Mouse (Mus musculus) skeletal muscle tissue, adult 2 months (tissue): ENCODE results near the gene Gm26938.

Experiments
- DNase-seq: peaks from one replicate; pipeline ENCODE4 v3.0.0-alpha.2; 2012; ENCODE audit warnings: low read depth, low spot score

Gm26938 gene

DNA sequence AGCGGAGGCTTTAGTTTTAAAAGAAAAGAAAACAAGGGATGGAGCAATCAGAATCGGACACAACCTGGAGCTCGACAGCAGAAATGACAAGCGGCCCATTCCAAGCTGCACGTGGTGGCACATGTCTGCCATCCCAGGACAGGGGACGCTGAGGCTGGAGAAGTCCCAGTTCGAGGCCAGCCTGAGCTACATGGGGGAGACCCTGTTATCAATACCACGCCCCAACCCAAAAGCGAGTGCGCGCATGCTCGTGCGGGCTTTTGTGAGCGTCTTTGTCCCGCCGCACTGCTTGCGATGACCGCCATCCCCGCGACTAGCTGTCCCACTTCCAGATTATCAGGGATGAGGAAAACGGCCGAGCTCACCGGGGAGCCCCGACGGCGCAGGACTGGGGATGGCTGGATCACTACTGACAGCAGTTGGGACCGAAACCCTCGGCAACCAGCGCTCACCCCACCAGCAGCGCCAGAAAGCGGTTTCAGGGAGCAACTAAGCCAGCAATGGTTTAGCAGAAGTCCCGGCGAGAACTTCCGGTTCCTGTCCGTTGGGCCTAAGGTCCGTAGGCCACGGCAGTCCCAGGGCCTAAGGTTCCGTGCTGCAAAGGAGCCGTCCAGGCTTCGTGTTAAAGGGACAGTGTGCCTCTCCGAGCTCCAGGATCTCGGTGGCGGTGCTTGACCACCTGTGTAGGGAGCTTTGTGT lies at the start of gene Gm26938, which contains the start of gene Psmg3:
Gene Gm26938 (minus strand): TSS at position 51 of the 699 bp plus-strand sequence.
Gene Psmg3 (minus strand): TSS at position 529 of the 699 bp plus-strand sequence.
- DNase-seq: peak; percentile 77

DNA sequence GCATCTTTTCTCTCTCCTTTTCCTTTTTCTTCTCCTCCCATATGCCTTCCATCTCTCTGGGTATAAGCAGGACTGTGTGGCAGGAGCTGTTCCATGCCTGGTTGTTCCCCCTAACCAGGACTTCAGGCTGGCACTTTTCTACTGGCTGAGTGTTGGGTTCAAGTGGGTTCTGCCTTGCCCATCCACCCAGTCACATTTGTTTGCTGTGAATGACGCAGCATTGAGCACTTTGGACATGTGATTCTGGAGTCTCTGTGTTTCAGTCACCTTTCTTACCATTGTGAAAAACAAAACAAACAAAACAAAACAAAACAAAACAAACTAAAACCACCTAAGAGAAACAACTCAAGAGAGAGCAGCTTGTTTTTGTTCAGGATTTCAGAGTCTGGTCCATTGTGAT lies 45.3 kb upstream of the Gm26938 start:
- DNase-seq: no peak

DNA sequence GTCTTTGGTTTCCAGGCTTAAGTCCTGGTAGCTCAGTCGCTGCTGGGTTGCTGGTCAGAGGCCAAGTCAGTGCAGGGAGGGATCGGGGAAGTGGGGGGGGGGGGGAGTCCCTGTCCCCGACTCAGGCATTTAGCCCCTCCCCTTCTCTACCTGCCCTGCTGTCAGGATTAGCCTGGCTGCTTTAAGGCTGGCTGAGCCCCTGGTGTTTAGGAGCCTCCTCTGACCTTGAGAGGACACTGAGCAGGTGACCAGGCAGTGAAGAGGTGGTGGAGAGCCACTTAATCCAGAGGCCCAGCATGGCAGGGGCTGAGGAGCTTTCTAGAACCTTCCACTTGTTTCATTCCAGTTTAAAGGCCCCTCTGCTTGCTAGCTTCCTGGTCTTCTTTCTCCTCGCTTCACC lies 44.7 kb upstream of the Gm26938 start:
- no peak for DNase-seq

DNA sequence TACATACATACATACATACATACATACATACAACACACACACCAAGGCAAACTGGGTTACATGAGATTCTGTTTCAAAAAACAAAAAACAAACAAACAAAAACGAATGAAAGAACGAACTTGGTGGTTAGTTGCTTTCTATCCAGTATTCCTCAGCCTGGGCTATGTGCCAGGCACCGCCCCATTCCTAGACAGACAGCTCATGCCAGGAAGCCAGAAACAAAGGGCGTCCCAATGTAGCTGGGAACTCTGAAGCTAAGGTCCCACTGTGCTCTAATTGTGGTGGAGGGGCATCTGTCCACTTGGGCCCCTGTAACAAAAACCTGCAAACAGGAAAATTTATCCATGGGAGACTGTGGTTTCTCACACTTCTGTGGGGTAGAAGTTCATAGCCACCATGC lies 36.6 kb upstream of the Gm26938 start:
- no peak for DNase-seq

DNA sequence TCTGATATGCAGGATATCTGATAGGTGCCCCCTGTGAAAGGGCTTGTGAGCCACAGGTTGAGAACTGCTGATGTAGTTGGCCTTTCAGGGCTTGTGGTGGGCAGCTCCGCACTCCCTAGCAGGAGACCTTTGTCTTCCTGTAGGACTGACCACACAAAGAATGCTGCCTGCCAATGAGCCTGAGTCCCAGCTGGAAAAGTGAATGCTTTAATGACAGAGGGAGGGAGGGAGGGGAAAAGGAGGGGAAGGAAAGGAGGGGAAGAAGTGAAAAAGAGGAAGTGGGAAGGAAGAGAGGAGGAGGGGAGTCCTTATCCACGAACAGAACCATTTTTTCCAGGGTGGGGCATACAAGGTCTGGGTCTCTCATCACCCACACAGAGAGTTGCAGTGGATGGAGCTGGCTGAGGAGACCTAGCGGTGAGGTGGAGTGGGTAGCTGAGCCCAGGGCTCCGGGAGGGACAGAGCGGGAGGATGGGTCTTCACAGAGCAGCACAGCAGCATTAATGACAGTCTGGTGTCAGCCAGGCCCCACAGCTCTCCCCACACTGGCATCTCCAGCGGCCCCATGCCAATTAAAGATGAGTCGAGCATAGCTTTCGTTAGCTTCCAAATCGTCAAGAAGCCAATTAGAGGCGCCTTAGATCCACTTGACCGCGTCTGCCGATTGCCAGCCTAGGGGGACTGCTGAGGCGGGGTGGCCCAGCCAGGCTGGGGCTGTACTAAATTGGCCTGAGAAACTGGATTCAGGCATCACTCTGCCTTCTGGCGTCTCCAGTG lies 34.3 kb upstream of the Gm26938 start:
- DNase-seq: no peak

DNA sequence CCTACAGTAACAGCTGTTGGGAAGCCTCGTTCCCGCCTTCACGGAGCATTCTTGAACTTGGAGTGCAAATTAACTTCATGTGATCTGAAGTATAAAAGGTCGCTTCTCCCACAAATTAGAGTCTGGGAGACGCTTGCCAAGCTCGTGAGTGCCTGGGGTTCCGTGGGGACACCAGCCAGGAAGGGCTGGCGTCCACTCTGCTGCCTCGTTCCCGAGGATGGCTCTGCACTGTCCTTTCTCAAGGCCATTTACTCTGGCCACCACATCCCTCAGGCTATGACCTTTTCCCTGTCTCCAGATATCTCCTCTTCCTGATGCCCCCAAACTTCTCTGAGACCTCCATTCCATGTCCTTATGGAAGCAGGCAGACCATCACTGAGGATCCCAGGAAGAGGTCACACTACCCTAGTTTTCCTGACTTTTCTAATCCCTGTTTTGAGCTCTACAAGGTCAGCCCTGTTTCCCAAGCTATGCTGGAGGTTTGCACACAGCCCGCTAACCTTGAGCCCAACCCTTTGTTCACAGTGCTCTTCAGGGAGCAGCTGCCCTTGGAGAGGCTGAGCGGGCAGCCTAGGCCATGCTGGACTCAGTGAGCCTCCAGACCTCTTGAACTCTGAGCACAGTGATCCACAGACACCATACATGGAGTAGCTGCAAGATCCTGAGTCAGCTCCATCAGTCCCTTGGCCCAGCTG lies 23.6 kb upstream of the Gm26938 start:
- DNase-seq: no peak

DNA sequence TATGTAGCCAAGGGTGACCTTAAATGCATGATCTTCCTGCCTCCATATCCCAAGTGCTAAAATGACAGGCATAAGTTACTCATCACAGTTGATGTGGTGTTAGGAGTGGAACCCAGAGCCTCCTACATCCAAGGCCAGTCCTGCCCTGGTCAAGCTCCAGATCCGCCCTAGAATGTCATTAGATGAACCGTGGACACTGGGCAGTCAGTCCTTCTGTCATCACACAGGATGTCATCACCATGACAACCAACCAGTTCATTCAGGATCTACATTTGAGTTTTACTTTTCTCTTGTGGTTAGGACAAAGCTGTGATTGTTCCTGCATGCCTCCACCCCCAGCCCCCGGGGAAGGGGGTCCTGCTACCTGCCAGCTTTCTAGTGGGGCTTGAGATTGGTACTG lies 12.9 kb upstream of the Gm26938 start:
- DNase-seq: no peak

DNA sequence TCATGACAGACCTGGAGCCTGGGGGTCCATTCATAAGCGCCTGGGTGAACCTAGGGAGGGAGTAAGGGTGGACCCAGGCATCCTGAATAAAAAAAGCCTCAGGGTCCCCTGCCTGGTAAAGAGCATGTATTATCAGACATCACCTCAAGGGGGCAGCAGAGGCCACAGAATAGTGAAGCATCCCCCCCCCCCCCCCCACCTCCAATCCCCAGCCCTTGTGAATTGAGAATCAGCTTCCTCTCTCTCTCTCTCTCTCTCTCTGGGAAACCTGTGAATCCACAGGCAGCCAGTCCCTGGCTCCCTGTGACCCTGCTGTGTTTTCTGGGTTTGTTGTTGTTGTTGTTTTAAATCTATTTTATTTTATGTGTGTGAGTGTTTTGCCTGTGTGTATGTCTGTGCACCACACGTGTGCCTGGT lies 12.3 kb upstream of the Gm26938 start:
- DNase-seq: no peak

DNA sequence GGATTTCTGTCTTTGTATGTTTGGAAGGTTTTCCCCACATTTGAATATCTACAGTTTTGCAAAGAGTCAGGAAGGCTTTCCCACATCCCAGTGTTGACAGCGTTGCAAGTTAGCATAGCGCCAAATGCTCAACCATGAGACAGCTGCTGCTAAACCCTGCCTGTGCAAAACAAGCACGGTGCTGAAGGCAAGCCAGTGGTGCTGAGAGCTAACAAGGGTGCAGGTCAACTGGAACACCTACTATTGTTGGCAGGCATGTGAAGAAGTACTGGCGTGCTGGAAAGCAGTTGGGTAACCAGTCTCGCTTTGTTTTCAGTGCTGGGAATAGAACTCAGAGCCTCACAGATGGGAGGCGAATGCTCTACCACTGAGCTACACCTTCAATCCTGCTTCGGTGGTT lies 9.5 kb upstream of the Gm26938 start:
- no peak for DNase-seq

DNA sequence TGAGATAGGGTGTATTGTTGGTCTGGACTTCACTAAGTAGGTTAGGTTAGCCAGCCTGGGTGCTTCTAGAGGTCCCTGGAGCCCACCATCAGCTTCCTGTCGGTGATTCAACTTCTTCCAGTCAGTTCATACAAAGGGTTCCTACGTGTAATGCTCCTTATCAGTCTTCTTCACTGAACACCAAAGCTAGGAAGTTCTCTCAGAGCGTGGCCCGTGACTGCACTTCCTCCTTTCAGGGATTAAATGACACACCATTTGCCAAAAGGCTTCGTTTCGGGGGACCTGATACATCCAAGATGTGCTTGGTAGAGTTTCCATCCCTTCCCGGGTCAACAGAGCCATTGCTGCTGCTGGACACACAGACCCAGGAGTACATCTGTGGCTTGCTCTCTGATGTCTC lies 5.9 kb upstream of the Gm26938 start:
- DNase-seq: no peak

DNA sequence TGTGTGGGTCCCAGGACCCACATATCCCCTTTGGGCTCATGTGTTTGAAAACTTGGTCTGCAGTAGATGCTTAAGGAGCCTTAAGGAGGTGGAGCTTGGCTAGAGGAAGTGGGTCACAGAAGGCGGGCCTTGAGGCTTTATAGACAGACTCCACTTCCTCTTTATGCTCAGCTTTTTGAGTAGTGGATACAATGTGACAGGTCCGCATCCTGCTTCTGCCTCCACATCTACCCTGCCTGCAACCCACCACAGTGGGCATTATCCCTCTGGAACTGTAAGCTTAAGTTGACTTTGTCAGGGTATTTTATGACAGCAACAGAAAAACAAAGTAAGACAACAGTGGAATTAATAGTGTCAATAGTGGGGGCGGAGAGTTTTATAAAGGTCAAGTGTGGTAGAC lies 4.5 kb upstream of the Gm26938 start:
- no peak for DNase-seq

DNA sequence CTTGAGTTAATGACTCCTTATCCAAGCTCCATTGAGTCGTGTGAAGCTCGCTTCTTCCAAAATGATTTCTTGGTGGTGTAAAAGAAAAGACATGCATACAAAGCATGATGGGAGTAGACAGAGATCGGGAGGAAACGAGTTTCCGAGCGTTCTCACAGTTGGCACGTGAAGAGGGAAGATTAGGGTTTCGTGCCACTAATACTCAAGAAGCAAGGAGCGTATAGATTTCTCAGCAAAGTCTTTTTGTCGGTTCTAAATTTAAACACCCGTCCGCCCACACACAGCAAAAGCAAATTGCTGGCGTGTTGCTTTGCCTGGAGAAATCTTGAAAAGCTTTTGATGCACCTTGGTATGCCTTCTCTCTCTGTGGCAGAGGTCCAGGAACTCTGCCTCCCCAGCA lies 3.2 kb upstream of the Gm26938 start:
- no peak for DNase-seq

DNA sequence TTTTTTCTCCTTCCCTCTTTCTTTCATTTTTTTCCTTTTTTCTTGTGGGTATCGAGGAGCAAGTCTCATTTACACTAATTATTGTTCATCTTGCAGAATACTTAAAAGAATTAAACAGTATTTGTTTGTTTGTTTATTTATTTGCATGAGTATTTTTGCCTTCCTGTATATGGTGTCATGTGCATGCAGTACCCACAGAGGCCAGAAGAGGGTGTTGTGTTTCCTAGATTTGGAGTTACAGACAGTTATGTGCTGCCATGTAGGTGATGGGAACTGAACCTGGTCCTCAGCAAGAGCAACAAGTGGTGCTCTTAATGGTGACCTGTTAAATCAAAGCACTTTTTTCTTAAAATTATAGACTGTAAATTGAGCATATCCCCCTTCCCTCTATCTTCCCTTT lies 1.4 kb upstream of the Gm26938 start:
- DNase-seq: no peak

DNA sequence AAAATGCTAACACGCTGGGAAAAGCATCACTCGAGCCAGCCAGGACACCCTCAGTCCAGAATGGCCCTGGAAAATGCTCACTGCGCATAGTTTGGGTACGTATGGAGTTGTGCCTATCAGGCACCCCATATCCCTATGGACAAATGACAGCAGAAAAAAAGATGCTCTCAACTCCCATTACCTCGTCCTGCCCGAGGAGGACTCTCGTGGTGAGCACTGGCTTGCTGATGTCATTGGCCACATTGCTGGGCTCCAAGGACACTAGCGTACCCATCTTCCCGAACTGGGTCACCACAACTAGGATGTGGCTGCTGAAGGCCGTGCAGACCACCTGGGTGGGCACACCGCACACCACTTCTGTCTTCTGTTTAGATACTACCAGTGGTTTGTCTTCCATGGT lies 260 bp downstream of the Gm26938 start:
- DNase-seq: no peak

DNA sequence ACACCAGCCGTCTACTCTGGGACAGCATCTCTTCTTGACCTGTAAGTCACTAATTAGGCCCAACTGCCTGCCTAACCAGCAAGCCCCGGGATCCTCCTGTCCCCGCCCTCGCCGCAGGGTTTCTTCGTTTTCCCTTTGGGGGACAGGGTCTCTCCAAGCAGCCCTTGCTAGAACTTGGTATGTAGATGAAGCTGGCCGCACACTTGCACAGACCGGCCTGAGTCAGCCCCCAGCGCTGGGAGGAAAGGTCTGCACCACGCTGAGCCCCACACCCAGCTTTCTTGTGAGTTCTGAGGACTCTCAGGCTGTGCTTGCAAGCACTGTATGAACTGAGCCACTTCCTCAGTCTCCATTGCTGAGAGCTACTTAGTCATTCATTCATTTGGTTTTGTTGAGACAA lies 1.7 kb downstream of the Gm26938 start:
- no peak for DNase-seq

DNA sequence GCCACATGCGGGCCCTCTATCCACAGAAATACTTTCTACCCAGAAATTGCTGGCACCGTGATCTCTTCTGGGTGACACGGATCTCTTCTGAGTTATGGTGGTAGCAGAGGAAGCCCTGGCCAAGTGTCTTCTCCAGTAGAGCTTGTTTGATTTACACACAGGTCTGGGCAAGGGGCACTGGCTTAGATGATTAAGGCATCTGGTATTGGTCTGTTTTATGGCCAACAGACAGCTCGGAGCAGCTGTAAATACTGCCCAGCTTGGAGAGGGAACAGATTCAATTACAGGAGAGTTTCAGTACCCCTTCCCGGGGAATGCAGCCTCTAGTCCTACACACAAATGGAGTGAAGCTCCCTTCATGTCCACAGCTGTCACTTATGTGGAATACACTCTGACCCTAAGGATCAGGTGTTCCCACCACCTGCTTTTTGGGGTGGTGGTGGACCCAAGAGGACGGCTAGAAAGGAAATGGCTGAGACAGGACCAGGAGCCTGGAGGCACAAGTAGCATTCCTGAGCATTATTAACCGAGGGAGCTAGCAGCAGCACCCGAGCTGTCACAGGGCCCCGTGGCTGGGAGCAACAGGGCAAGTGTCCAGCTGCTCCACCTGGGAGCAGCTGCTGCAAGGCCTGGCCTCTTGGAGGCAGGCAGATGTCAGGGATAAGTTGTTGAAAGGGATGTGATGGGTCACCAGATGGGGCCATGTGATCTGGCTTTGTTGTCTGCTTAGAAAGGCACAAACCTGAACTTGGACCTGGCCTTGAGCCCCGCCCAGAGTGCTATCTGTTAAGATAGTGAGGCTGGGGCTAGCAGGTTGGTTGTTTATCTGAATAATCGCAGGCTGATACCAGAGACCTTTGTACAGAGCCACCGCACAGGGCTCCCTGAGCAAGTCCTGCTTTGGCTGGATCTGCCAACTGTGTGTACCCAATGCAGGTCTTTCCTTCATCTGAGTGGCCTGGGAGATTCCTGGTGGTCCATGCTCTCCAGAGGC lies 4.4 kb downstream of the Gm26938 start:
- DNase-seq: peak; percentile 38

DNA sequence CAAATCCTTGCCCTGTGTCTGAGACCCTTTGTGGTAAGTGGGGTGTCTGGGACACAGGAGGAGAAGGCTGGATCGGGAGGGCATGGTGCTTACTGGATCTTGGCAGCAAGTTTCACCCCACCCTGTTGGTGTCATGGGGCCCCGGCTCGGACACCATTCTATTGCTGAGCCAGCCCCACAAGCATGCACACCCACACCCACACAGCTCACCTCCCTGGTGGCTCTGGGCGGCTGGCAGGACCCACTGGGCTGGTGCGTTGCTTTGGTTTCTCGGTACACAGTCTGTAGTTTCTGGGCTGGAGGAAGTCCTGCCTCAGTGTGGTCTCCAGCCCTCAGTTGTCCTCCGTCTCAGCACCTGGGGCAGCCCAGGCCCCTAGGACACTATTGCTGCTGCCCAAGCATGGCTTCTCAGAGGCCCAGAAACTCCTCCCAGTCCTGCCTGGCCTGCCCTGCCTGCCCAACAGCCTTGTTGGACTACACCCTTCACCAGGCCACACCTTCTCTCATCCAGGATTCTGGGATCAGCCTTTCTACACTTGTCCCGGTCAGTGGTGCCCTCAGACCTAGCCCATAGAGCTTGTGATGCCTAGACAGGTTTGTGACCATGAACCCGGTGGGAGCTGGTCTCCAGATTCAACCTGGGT lies 6.5 kb downstream of the Gm26938 start, which contains the start of gene Tmem184a:
Gene Tmem184a (minus strand): TSS at position 380 of the 644 bp plus-strand sequence.
- DNase-seq: no peak

DNA sequence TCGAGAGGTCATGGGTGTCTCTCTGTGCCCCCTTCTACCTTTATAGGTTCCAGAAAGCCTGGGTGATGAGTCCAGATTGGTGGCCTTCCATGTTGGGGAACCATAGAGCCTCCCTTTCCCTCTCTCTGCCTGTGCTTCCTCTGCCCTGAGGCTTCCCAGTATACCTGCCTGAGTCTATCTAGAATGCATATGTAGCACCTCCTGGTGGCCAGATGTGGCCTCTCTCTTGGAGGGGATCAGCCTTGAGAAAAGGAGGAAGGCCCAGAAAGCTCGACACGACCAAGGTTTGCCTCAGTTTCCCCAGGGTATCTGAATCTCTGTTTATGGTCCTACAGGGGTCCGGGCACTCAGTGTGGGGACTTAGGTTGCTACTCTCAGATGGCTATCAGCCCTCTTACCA lies 7.4 kb downstream of the Gm26938 start:
- no peak for DNase-seq

DNA sequence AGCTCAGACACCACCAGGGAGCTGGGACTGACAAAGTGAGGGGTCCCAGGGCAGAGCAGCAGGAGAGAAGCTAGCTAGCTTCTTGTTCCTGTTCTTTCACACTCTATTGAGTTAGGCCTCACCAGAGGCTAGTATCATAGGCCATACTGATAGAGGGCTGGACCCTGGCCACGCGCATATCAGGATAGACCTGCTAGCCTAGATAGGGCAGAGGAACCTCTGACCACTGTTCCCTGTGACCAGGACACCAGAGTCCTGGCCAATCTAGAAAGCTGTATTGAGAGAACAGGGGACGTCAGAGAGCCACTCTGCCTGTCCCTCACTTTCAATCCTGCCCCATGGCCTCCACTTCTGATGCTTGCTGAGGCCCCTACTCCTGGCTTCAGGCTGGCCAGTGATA lies 8.2 kb downstream of the Gm26938 start:
- DNase-seq: no peak

DNA sequence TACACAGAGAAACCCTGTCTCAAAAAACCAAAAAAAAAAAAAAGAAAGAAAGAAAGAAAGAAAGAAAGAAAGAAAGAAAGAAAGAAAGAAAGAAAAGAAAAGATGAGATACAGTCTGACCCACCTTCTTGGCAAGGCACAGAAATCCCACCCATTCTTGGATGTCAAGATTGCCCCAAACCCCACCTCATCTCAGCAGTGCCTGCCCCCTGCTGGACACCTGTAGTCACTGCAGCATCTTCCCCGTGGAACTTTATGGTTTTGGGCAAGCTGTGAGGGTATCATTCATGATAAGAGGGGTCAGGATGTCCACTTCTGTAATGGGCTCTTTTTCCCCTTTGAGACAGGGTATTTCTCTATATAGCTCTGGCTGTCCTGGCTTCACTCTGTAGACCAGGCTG lies 8.9 kb downstream of the Gm26938 start:
- DNase-seq: no peak

DNA sequence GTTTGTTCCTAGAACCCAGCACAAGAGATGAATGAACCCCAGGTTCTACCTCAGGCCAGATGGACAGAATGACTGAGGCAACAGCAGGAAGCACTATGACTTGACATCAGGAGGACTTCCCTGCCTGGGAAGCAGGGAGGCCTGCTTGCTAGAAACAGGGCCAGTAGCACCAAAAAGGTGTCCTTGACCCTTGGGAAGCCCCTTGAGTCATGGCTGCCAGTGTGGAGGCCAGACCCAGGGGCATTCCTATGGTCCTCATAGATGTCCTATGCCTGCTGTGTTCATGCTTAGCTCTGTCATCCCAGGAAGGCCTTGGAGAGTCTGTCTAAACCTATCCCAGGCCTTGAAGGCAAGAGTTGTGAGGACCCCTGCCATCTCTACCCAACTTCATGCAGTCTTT lies 9.8 kb downstream of the Gm26938 start:
- no peak for DNase-seq
